ENCODE assay signal across 8 mouse cellular contexts in genomic region chr5:148885821-148886609, GRCm38 (mm10). TPM values are rescaled to one million over a fixed set of nuclear protein-coding genes. Genes with fewer than 3 reads are reported as not detected.
DNase-seq lines count a peak whose midpoint lies in the region; ATAC-seq and TF ChIP-seq lines count a peak whose summit lies in the region.

No protein-coding gene starts in this region.

- no peak for TF ChIP-seq POLR2A in thymus, adult 2 months (IDR thresholded peaks at IDR 0.05; ENCODE audit: control insufficient read depth, extremely low read depth, insufficient read depth, low read length, poor library complexity)

- H3K27ac ChIP-seq in thymus, adult 2 months (ENCODE audit: control insufficient read depth, insufficient read depth, low read length): no peak overlapping the region
- no peak overlapping the region for H3K27ac ChIP-seq in forebrain, embryonic 15.5 days (replicated peaks)
- H3K27ac ChIP-seq in limb, embryonic 11.5 days (replicated peaks; ENCODE audit: low read depth, low read length): no peak overlapping the region
- 0 out of 2 replicates have a peak overlapping the region, but pooled peaks have one; percentile 20 for H3K27ac ChIP-seq in midbrain, embryonic 12.5 days (replicated peaks)

- H3K4me1 ChIP-seq in thymus, adult 2 months (replicated peaks; ENCODE audit: control insufficient read depth, insufficient read depth, low read length): peaks cover 9% of the 10 kb centered on the region
- H3K4me1 ChIP-seq in forebrain, embryonic 15.5 days: 0 out of 2 replicates have a peak, but pooled peaks cover 4% of the 10 kb centered on the region
- peaks cover 5% of the 10 kb centered on the region for H3K4me1 ChIP-seq in limb, embryonic 11.5 days (ENCODE audit: control insufficient read depth, insufficient read depth, low read length)
- H3K4me1 ChIP-seq in midbrain, embryonic 12.5 days: 0 out of 2 replicates have a peak, but pooled peaks cover 7% of the 10 kb centered on the region

- peak; percentile 87 for DNase-seq in thymus, postnatal 0 days (ENCODE audit: low spot score)
- DNase-seq in thymus, adult 2 months: no peak
- DNase-seq in limb, embryonic 11.5 days (ENCODE audit: low spot score): peak; percentile 78
- DNase-seq in gastrocnemius, postnatal 4 days (ENCODE audit: low spot score in 2 of 2): no peak
- no peak for DNase-seq in layer of hippocampus, adult 11-12 months (ENCODE audit: low spot score)
- no peak for DNase-seq in spleen, postnatal 14 days (ENCODE audit: low spot score in 2 of 2)

- H3K4me2 ChIP-seq in forebrain, embryonic 15.5 days (replicated peaks): peak overlapping the region; percentile 8; the same call in 1 of the 2 replicates
- H3K4me2 ChIP-seq in limb, embryonic 11.5 days (ENCODE audit: low read depth, severe bottlenecking): peak overlapping the region; percentile 36
- H3K4me2 ChIP-seq in midbrain, embryonic 12.5 days (replicated peaks): peak overlapping the region; percentile 35

- no peaks in the 10 kb centered on the region for H3K27me3 ChIP-seq in thymus, adult 2 months (ENCODE audit: control insufficient read depth, insufficient read depth, low read length)
- no peaks in the 10 kb centered on the region for H3K27me3 ChIP-seq in forebrain, embryonic 15.5 days
- no peaks in the 10 kb centered on the region for H3K27me3 ChIP-seq in limb, embryonic 11.5 days (ENCODE audit: control insufficient read depth, insufficient read depth, low read length)
- H3K27me3 ChIP-seq in midbrain, embryonic 12.5 days: no peaks in the 10 kb centered on the region

- no peak overlapping the region for H3K9ac ChIP-seq in forebrain, embryonic 15.5 days (replicated peaks)
- 0 out of 2 replicates have a peak overlapping the region, but pooled peaks have one; percentile 17 for H3K9ac ChIP-seq in limb, embryonic 11.5 days (ENCODE audit: low read length)
- 0 out of 2 replicates have a peak overlapping the region, but pooled peaks have one; percentile 34 for H3K9ac ChIP-seq in midbrain, embryonic 12.5 days (replicated peaks)

- no peaks in the 10 kb centered on the region for H3K9me3 ChIP-seq in forebrain, embryonic 15.5 days
- H3K9me3 ChIP-seq in limb, embryonic 11.5 days (ENCODE audit: control insufficient read depth, low read length): no peaks in the 10 kb centered on the region
- 0 out of 2 replicates have a peak, but pooled peaks cover 7% of the 10 kb centered on the region for H3K9me3 ChIP-seq in midbrain, embryonic 12.5 days

- WGBS in thymus, adult 2 months: 93% methylated on average over 22 of the region's 22 CpGs
- WGBS in forebrain, embryonic 15.5 days: 37% methylated on average over 22 of the region's 22 CpGs
- 36% methylated on average over 22 of the region's 22 CpGs for WGBS in limb, embryonic 11.5 days
- WGBS in midbrain, embryonic 12.5 days: 32% methylated on average over 22 of the region's 22 CpGs

- ATAC-seq in forebrain, embryonic 15.5 days (replicated peaks): peak; percentile 76
- peak; percentile 83 for ATAC-seq in limb, embryonic 11.5 days (ENCODE audit: insufficient number of reproducible peaks, low FRiP score, low TSS enrichment, low read depth)
- ATAC-seq in midbrain, embryonic 12.5 days (ENCODE audit: low FRiP score, low read depth): peak; percentile 96

- TF ChIP-seq CTCF in thymus, adult 2 months (IDR thresholded peaks at IDR 0.05; ENCODE audit: borderline replicate concordance, control insufficient read depth, extremely low read depth, insufficient read depth, low read length, poor library complexity): no peak

- H3K36me3 ChIP-seq in thymus, adult 2 months (ENCODE audit: control insufficient read depth, insufficient read depth, low read length): no peaks in the 10 kb centered on the region; the same call in 1 of the 2 replicates
- peaks cover 37% of the 10 kb centered on the region for H3K36me3 ChIP-seq in forebrain, embryonic 15.5 days
- H3K36me3 ChIP-seq in limb, embryonic 11.5 days (ENCODE audit: control insufficient read depth, insufficient read depth, low read length): no peaks in the 10 kb centered on the region
- peaks cover 50% of the 10 kb centered on the region for H3K36me3 ChIP-seq in midbrain, embryonic 12.5 days

- H3K4me3 ChIP-seq in thymus, adult 2 months (ENCODE audit: control insufficient read depth, insufficient read depth, low read length): no peak overlapping the region
- H3K4me3 ChIP-seq in forebrain, embryonic 15.5 days: no peak overlapping the region
- no peak overlapping the region; the same call in 1 of the 2 replicates for H3K4me3 ChIP-seq in limb, embryonic 11.5 days (ENCODE audit: low read depth, low read length)
- H3K4me3 ChIP-seq in midbrain, embryonic 12.5 days: peak overlapping the region; percentile 7; the same call in 1 of the 2 replicates

RNA-seq across cellular contexts. Expression of gene Katnal1, which starts 43.1 kb away (rescaled TPM):
- 6.7 and 6.8 TPM in 2 replicates for polyA plus RNA-seq in thymus, postnatal 0 days (2015; fragmentation: Nextera tagmentation; extraction: Ambion mirVana)
- polyA plus RNA-seq in thymus, adult 2 months (2012; rRNA removed): 5.6 and 6.3 TPM in 2 replicates
- 35.0 and 36.3 TPM in 2 replicates for polyA plus RNA-seq in forebrain, embryonic 15.5 days (2015; fragmentation: Nextera tagmentation; extraction: Ambion mirVana)
- polyA plus RNA-seq in limb, embryonic 11.5 days (2014; fragmentation: Nextera tagmentation; extraction: Ambion mirVana): 23.1 and 24.2 TPM in 2 replicates
- 37.0 and 39.7 TPM in 2 replicates for polyA plus RNA-seq in midbrain, embryonic 12.5 days (2016; fragmentation: Nextera tagmentation; extraction: Ambion mirVana)
- total RNA-seq in gastrocnemius, postnatal 4 days (2021): 10 to 100 TPM; 10.4 to 12.4 TPM

Comparison
In these comparisons a context has a peak if more than half of its experiments do, and no peak if none do; other contexts are left out.
1. DNase-seq: peak in thymus, postnatal 0 days (single experiment) and limb, embryonic 11.5 days (single experiment); none in thymus, adult 2 months (single experiment), gastrocnemius, postnatal 4 days (0 of 2), layer of hippocampus, adult 11-12 months (single experiment) and spleen, postnatal 14 days (0 of 2).
2. Peak in every context shown above with its lines, with median percentiles within 50 percentile points of each other: ATAC-seq and H3K4me2 ChIP-seq.